In genomic region chr2:181580131-181580772, GRCm38 (mm10) we compare ENCODE assay signal across 8 mouse cellular contexts. TPM values are rescaled to one million over a fixed set of nuclear protein-coding genes. Genes with fewer than 3 reads are reported as not detected.
A peak's percentile ranks its signal among the peaks of the same experiment; 100 is the strongest.
DNase-seq lines count a peak whose midpoint lies in the region; ATAC-seq and TF ChIP-seq lines count a peak whose summit lies in the region.

No protein-coding gene starts in this region.

- peaks cover 2% of the 10 kb centered on the region; the same call in 1 of the 2 replicates for H3K36me3 ChIP-seq in spleen, adult 2 months (ENCODE audit: control insufficient read depth, insufficient read depth, low read length)
- peaks cover 16% of the 10 kb centered on the region for H3K36me3 ChIP-seq in liver, embryonic 13.5 days

- 85% methylated on average over 5 of the region's 5 CpGs for WGBS in cerebellum, adult 2 months
- 82% methylated on average over 5 of the region's 5 CpGs for WGBS in spleen, adult 2 months
- 74% methylated on average over 5 of the region's 5 CpGs for WGBS in liver, embryonic 13.5 days (ENCODE audit: insufficient replicate concordance)

- TF ChIP-seq POLR2A in cerebellum, adult 2 months (IDR thresholded peaks at IDR 0.05; ENCODE audit: borderline replicate concordance, insufficient read depth, low read length): no peak
- no peak for TF ChIP-seq POLR2A in spleen, adult 2 months (IDR thresholded peaks at IDR 0.05; ENCODE audit: low read depth, low read length)

- peak overlapping the region; percentile 90 for H3K9ac ChIP-seq in liver, embryonic 13.5 days

- no peaks in the 10 kb centered on the region for H3K9me3 ChIP-seq in liver, embryonic 13.5 days (replicated peaks)

- peak overlapping the region; percentile 62 for H3K4me3 ChIP-seq in cerebellum, adult 2 months (replicated peaks; ENCODE audit: insufficient read depth, low read depth, low read length)
- H3K4me3 ChIP-seq in spleen, adult 2 months (ENCODE audit: extremely low read depth, insufficient read depth, insufficient read length): peak overlapping the region; percentile 78
- H3K4me3 ChIP-seq in liver, embryonic 13.5 days (replicated peaks): peak overlapping the region; percentile 78

- no peaks in the 10 kb centered on the region for H3K27me3 ChIP-seq in cerebellum, adult 2 months (ENCODE audit: control insufficient read depth, insufficient read depth, low read length)
- H3K27me3 ChIP-seq in spleen, adult 2 months (ENCODE audit: control insufficient read depth, insufficient read depth, low read length): no peaks in the 10 kb centered on the region
- no peaks in the 10 kb centered on the region for H3K27me3 ChIP-seq in liver, embryonic 13.5 days

- peak overlapping the region; percentile 97 for H3K4me2 ChIP-seq in liver, embryonic 13.5 days

- no peak for ATAC-seq in liver, embryonic 13.5 days (ENCODE audit: low read depth)
- no peak for ATAC-seq in cerebellum, adult (ENCODE audit: insufficient number of reproducible peaks, low FRiP score, low TSS enrichment)

- DNase-seq in cerebellum, adult 2 months: peak in 1 of 2 experiments; percentile 16
- DNase-seq in cerebellum, adult 11 months: no peak
- no peak for DNase-seq in spleen, adult 2 months (ENCODE audit: low read depth in 1 of 2, low spot score in 2 of 2)
- DNase-seq in spleen, adult 18-20 months: no peak
- peak; percentile 0 for DNase-seq in liver, embryonic 13.5 days
- DNase-seq in adrenal gland, postnatal 14 days: no peak
- DNase-seq in adrenal gland, postnatal 25 days: no peak

- H3K27ac ChIP-seq in cerebellum, adult 2 months (ENCODE audit: insufficient read depth, low read length): peak overlapping the region; percentile 0; the same call in 1 of the 2 replicates
- peak overlapping the region; percentile 64; the same call in 1 of the 2 replicates for H3K27ac ChIP-seq in spleen, adult 2 months (ENCODE audit: insufficient read depth, low read length)
- H3K27ac ChIP-seq in liver, embryonic 13.5 days: peak overlapping the region; percentile 95

- peaks cover 23% of the 10 kb centered on the region for H3K4me1 ChIP-seq in cerebellum, adult 2 months (ENCODE audit: control insufficient read depth, insufficient read depth, low read length)
- H3K4me1 ChIP-seq in spleen, adult 2 months (ENCODE audit: control insufficient read depth, insufficient read depth, insufficient read length): peaks cover 3% of the 10 kb centered on the region; the same call in 1 of the 2 replicates
- H3K4me1 ChIP-seq in liver, embryonic 13.5 days (replicated peaks): peaks cover 78% of the 10 kb centered on the region

- TF ChIP-seq CTCF in cerebellum, adult 2 months (IDR thresholded peaks at IDR 0.05; ENCODE audit: borderline replicate concordance, insufficient read depth, low read depth, low read length): no peak
- TF ChIP-seq CTCF in spleen, adult 2 months (IDR thresholded peaks at IDR 0.05; ENCODE audit: extremely low read depth, insufficient read depth, insufficient read length, insufficient replicate concordance): no peak

RNA-seq across cellular contexts. Expression of gene Uckl1, which starts 4.4 kb away (rescaled TPM):
- 142 and 149 TPM in 2 replicates for polyA plus RNA-seq in cerebellum, adult 2 months (2012; rRNA removed)
- polyA plus RNA-seq in spleen, adult 2 months (2012; rRNA removed): 170 and 197 TPM in 2 replicates
- polyA plus RNA-seq in liver, embryonic 13.5 days (2015; fragmentation: Nextera tagmentation; extraction: Ambion mirVana): 19.8 and 22.1 TPM in 2 replicates
- total RNA-seq in adrenal gland, postnatal 14 days (2021): 68.8 and 77.5 TPM in 2 replicates
- 94.2 and 128 TPM in 2 replicates for total RNA-seq in adrenal gland, postnatal 25 days (2021)

RNA-seq across cellular contexts. Expression of gene Prpf6, which starts 11.4 kb away (rescaled TPM):
- 44.2 and 44.6 TPM in 2 replicates for polyA plus RNA-seq in cerebellum, adult 2 months (2012; rRNA removed)
- 11.6 and 11.8 TPM in 2 replicates for polyA plus RNA-seq in spleen, adult 2 months (2012; rRNA removed)
- polyA plus RNA-seq in liver, embryonic 13.5 days (2015; fragmentation: Nextera tagmentation; extraction: Ambion mirVana): 33.6 and 37.3 TPM in 2 replicates
- 59.4 and 60.0 TPM in 2 replicates for total RNA-seq in adrenal gland, postnatal 14 days (2021)
- total RNA-seq in adrenal gland, postnatal 25 days (2021): 57.7 and 73.7 TPM in 2 replicates

RNA-seq across cellular contexts. Expression of gene Zfp512b, which starts 12.4 kb away (rescaled TPM):
- polyA plus RNA-seq in cerebellum, adult 2 months (2012; rRNA removed): 55.5 and 55.6 TPM in 2 replicates
- 32.3 and 42.2 TPM in 2 replicates for polyA plus RNA-seq in spleen, adult 2 months (2012; rRNA removed)
- 8.4 and 9.0 TPM in 2 replicates for polyA plus RNA-seq in liver, embryonic 13.5 days (2015; fragmentation: Nextera tagmentation; extraction: Ambion mirVana)
- total RNA-seq in adrenal gland, postnatal 14 days (2021): 57.3 and 67.7 TPM in 2 replicates
- 56.6 and 81.6 TPM in 2 replicates for total RNA-seq in adrenal gland, postnatal 25 days (2021)

RNA-seq across cellular contexts. Expression of gene Samd10, which starts 18.8 kb away (rescaled TPM):
- polyA plus RNA-seq in cerebellum, adult 2 months (2012; rRNA removed): 61.0 and 62.2 TPM in 2 replicates
- 15.0 and 22.8 TPM in 2 replicates for polyA plus RNA-seq in spleen, adult 2 months (2012; rRNA removed)
- 2.2 and 2.4 TPM in 2 replicates for polyA plus RNA-seq in liver, embryonic 13.5 days (2015; fragmentation: Nextera tagmentation; extraction: Ambion mirVana)
- 8.5 and 11.8 TPM in 2 replicates for total RNA-seq in adrenal gland, postnatal 14 days (2021)
- total RNA-seq in adrenal gland, postnatal 25 days (2021): 19.3 and 26.4 TPM in 2 replicates

RNA-seq across cellular contexts. Expression of gene Dnajc5, which starts 60.0 kb away (rescaled TPM):
- 218 and 230 TPM in 2 replicates for polyA plus RNA-seq in cerebellum, adult 2 months (2012; rRNA removed)
- polyA plus RNA-seq in spleen, adult 2 months (2012; rRNA removed): 54.4 and 59.4 TPM in 2 replicates
- 29.6 and 35.7 TPM in 2 replicates for polyA plus RNA-seq in liver, embryonic 13.5 days (2015; fragmentation: Nextera tagmentation; extraction: Ambion mirVana)
- total RNA-seq in adrenal gland, postnatal 14 days (2021): 77.3 and 89.9 TPM in 2 replicates
- 81.9 and 101 TPM in 2 replicates for total RNA-seq in adrenal gland, postnatal 25 days (2021)

Comparison
In these comparisons a context has a peak if more than half of its experiments do, and no peak if none do; other contexts are left out.
1. H3K27ac ChIP-seq: peak in every context shown above with its lines; median percentile 95 in liver, embryonic 13.5 days; 64 in spleen, adult 2 months; 0 in cerebellum, adult 2 months.